Mouse (Mus musculus): ENCODE results near the gene Gm8005.
"Not testable (repeated sequence)": the region's sequence is repeated elsewhere in the genome, so short reads cannot be mapped to it uniquely, and the experiment has no call there.

The Gm8005 gene

DNA sequence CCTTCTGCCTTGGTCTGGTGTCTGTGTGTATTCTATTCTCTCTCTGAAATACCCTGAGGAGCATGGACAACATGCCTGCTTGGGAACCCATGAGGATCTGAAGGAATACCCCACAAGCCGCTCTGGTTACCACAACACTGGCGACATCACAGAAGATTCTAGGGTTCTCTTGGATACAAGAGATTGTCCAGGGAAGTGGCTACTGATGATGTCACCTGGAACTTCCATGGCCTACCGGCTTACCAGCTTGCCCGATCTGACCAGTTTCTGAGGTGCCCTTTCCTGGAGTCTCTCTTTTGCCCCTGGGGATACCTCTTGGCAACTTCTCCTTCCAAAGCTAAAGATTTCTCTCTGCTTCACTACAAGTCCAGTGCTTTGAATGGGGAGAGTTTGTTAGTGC lies at the start of gene Gm8005:
TSS of gene Gm8005 (minus strand) at position 101 of the 400 bp plus-strand sequence.
- DNase-seq (ENCODE audit: low spot score in 2 of 2) = not testable (repeated sequence)

GRCm38 (mm10) chr14:42463581-42463980 lies 24.1 kb upstream of the Gm8005 start, which contains the start of gene Gm8011:
Gene Gm8011, plus strand, starts transcription at chr14:42463881.
- not testable (repeated sequence) for DNase-seq (ENCODE audit: low spot score in 2 of 2)
